Mouse (Mus musculus): ENCODE measurements around the gene Klrb1f.
"Not testable (repeated sequence)": the region's sequence is repeated elsewhere in the genome, so short reads cannot be mapped to it uniquely, and the experiment has no call there.

Klrb1f gene

DNA sequence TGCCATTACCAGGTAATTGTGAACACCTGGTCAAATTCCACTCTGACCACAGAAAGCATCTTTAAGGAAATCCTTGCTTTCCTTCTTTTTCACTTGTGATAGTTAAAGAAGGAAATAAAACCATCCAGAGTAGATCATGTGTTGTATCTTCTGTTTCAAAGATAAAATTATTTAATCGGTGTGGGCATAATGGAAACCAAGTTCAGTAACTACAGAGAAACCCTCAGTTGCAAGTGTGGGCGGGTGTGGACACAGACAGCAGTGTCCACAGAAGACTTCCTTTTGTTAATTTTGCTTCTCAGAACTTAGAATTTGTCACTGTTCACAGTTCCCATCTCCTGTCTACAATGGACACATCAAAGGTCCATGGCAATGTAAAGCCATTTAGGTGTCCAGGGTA lies at the start of gene Klrb1f:
Gene Klrb1f, plus strand, starts transcription at position 301 of the 400 bp plus-strand sequence.
- in situ Hi-C loops (cut with MboI, MseI) = no loop called here

DNA sequence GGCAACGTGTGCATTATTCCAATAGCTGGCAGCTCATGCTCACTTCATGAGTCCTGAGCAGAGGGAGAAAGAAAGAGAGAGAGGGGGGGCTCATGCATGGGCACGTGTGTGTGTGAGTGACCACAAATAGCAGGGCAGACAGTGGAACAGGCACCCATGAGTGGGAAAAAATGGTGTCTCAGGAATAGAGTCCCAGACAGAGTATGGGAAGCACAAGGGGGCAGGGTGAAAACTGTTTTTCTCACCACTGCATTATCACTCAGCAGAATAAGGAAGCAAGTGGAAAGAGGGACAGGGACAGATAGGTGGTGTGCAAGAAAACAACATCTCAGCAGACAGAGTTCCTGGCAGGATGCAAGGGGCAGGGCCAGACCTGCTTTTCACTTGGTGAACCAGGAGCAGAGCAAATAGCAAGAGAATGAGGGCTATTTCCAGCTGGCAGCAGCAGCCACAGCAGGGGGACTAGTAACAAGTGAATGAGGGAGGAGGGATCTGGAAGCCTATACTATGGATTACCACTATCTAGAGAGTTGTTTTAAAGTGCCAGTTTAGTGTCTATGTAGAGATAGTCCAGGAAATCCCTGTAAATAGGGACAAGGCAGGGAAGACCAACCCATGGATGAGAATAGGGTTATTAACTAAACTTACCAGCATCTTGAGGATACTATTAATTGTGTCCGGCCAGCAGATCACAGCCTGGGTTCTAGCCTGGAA lies 49.5 kb upstream of the Klrb1f start:
- in situ Hi-C loops (cut with MboI, MseI) = loop anchor here (25.0 kb wide), 1 partner anchor 134 kb away; no protein-coding TSS in a partner anchor

DNA sequence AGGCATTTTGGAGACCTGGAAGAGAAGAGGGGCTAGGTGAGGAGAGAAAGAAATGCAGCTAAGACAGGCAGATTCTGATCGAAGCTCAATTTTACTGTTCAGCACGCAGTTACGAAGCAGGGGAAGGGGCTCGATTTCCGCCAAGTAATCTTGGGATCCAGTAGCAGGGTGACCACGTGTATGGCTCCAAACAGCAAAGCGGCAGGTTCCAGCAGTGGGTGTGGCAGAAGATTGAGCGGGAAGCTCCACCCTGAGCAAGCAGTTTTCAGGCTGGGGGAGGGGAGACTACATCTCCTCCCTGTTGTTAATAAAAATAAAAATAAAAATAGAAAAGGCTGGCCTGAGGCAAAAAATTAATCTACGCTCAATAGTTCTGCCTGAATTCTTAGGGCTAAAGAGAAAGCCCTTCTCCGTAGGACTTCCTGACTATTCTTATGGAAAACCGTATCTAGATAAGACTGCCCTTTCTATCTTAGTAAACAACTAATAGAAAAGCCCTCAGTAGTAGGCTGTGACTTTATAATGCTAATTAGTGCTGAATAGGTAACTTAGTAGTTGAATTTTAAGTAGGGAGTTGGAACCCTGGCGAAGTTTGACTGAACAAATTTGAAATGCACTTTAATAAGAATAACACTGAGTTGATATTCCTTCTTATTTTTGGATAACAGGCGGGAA lies 48.8 kb upstream of the Klrb1f start:
- in situ Hi-C loops (cut with MboI, MseI) = loop anchor here (25.0 kb wide), 1 partner anchor 135 kb away; no protein-coding TSS in a partner anchor

DNA sequence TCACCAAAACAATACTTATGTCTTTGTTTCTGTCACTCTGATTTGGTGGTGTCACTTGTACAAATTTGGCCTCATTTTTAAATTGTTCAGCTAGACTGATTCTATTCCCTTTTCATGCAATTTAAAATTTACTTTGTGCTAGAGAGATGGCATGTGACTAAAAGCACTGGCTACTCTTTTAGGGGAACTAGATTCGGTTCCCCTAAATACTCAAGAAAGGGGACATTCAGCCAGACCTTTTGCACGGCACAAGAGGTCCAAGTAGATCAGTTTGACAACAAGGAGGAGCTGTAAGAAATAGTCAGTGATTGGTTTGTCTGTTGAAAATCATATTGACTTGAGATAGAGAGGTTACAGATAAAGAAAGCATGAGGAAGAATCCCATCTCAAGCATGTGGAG lies 44.3 kb upstream of the Klrb1f start:
- in situ Hi-C loops (cut with MboI, MseI) = no loop called here

DNA sequence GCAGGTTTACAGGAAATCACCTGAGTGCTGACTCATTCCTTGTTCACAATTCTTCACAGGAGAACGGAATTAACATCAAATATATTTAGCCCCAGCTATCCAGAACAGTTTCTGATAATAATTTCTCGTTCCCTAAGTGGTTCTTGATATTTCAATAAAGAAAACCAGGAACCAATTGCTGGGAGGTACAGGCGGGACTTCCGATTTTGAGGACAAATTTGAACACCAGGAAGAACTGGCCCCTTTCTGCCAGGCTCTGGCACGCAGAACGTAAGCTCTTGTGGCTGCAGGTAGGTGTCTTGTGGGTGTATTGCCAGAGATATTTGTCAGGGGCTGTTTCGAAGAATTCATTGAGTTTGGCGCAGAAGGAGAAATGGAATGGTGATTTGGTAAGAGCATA lies 37.1 kb upstream of the Klrb1f start:
- in situ Hi-C loops (cut with MboI, MseI) = no loop called here

DNA sequence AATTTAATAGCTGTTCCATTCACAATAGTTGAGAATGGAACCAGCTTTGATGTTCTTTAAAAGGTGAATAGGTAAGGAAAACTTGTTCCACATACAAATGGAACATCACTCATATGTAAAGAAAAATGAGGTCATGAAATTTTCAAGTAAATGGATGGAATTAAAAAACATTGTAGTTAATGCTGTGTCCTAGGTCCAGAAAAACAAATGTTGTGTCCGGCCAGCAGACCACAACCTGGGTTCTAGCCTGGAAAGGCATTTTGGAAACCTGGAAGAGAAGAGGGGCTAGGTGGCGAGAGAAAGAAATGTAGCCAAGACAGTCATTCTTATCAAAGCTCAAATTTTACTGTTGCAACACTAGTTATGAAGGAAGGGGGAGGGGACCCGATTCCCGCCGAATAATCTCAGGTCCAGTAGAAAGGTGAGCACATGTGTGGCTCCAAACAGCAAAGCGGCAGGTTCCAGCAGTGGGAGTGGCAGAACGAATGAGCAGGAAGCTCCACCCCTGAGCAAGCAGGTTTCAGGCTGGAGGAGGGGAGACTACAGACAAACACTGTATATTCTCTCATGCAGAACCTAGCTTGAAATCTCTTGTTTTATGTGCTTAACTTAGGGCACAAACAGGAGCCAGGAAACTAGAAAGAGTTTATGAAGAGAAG lies 35.7 kb upstream of the Klrb1f start:
- in situ Hi-C loops (cut with MboI, MseI) = not testable (repeated sequence)

DNA sequence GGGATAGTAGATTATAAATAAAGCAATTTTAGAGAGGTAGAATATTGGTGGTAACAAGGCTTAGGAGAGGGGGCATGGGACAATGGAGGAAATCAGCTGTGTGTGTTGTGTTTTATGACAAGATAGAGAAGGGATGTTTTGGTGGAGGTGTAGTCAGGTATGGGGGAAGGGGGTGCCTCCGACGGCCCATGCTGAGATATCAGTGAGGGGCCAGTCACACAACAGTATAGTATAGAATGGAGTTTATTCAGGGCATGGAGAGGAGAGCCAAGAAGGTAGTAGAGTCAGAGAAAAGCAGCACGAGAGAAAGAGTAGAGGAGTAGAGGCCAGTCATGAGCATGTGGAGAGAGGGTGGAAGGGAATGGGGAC lies 35.2 kb upstream of the Klrb1f start:
- in situ Hi-C loops (cut with MboI, MseI) = no loop called here

DNA sequence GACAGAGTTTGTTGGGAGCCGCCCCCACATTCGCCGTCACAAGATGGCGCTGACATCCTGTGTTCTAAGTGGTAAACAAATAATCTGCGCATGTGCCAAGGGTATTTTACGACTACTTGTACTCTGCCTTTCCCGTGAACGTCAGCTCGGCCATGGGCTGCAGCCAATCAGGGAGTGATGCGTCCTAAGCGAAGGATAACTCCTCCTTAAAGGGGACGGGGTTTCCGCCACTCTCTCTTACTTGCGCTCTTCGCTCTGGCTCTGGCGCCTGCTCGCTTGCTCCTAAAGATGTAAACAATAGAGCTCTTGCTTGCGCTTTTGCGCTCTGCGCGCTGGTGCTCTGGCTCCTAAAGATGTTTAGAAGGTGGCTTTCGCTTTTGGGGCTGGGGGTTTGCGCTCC lies 33.7 kb upstream of the Klrb1f start:
- in situ Hi-C loops (cut with MboI, MseI) = not testable (repeated sequence)

DNA sequence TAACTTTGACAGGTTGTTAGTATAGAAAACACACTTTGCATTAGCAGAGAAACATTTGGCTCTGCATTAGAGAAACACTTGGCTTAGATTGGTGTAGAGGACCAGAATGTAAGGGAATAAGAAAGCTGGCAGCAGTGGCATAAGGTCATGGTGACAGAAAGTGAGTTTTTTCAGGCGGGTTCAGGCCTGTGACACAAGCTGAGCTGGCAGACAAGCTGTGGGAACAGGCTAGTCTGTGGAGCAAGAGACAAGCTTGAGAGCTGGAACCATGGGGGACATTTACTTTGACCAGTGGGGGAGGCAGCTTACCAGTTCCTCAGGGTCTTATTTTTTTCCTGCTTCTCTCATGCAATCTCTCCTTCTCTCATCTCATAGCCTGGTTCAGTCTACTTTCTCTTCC lies 32.7 kb upstream of the Klrb1f start:
- in situ Hi-C loops (cut with MboI, MseI) = no loop called here

DNA sequence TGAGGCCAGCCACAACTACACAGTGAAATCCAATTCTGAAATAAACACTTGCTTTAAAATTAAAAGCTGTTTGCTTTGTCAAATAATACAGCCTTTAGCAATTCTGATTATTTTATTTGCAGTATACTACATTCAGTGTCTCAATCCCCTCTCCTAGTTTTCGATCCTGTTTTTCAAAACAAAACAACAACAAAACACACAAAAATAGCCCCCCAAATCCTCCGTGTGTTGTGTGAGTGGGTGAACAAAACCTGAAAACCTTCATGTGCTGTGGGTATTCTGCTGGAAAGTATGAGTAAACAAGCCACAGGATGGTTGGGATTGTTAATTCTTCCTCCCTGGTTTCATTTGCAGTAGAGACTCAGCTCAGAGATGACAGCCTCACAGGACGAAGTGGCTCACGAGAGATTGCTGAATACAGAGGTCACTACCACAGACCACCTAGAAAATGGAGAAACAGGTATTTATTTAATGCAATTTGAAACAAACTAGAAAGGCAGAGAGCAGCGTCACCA lies 31.9 kb upstream of the Klrb1f start:
- in situ Hi-C loops (cut with MboI, MseI) = no loop called here

DNA sequence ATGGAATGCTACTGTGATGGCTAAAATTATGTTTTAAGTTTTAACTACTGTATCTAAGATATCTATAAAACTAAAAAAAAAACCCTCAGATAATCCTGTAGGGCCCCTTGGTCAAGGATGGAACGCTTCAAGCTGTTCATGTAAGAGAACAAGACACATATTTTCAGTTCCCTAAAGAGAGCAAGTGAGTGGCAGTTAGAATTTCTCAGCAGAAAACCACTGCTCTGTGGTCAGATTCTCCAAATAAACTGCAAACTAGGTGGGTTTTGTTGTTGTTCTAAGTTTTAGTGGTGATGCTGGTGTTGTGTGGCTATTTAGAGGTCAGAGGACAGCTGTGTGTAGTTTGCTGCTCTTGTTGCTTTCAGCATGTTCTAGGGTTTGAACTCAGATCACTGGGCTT lies 31.3 kb upstream of the Klrb1f start:
- in situ Hi-C loops (cut with MboI, MseI) = no loop called here

DNA sequence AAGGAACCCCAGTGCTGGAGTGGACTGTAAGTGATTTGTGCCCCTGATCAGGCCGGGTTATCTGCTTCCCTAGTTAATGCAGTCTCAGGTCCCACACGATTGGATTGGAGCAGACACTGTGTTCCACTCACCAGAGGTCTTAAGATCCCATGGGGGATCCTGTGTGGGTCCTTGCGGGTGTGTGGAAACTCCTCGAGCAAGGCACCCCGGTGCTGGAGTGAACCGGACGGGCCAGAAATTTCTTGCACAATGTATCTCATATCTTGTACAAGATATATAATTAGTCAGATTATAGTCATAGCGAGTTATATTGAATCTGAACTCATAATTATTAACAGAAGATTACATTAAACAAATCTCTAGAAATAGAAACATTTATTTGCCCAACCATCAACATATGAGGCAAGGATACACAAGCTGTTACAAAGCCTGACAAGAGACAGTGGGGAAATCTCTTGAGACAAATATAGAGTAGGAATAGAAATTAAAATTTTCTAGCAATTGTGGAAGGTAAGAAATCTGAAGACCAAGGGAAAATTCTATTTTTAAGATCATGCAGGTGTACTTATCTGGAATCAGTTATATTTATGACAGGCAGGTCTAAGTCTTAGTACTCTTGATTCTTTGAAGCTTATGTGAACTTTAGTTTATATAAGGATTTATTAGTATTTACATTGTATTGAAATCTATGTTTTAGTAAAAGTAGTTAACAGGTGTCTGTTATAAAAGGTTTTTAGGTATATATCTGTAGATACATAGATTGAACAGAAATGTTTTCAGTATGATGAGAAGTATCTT lies 18.1 kb upstream of the Klrb1f start:
- in situ Hi-C loops (cut with MboI, MseI) = no loop called here

DNA sequence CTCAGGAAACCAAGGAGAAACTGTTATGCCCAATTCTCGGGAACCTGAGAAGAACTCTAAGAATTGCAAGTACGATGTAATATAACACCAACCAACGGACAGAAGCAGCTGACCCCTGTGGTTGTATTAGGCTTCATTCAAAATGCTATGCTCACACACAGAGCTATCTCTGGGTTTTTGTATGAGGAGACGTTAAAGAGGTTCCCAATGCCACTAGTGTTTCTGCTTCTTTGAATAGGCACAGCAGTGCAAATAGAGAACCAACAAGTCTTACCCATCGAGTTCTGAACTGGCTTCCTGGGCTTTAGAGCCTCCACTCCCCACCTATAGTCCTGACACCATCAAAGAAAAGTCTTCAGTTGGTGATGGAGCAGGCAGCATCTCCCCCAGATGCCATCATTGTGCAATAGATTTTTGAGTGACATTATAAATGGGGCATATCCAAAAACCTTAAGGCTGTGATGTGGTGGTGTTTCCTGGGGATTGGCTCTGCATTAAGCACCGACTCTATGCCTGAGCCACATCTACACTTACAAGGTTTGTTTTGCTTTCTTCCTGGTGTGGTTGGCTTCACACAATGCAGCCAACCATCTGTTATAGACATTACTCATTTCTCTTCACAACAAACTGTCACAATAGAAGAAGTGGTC lies 15.4 kb upstream of the Klrb1f start:
- in situ Hi-C loops (cut with MboI, MseI) = no loop called here

DNA sequence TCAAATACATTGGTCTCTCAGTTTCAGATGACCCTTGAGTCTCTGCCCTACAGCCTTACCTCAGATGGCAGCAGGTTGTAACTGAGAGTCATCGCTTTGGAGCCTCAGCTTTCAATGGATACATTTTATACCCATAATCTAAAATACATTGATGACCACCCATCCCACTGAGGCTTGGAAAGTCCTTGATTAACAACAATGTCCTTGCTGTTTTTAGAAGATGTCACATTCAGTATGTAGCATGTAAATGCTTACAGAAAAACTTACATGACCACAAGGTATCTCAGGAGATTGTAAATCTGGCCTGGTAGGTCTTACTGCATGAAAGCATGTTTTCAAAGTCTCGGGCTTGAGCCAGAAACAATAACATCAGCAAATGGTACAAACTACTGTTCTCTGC lies 14.7 kb upstream of the Klrb1f start:
- in situ Hi-C loops (cut with MboI, MseI) = no loop called here

DNA sequence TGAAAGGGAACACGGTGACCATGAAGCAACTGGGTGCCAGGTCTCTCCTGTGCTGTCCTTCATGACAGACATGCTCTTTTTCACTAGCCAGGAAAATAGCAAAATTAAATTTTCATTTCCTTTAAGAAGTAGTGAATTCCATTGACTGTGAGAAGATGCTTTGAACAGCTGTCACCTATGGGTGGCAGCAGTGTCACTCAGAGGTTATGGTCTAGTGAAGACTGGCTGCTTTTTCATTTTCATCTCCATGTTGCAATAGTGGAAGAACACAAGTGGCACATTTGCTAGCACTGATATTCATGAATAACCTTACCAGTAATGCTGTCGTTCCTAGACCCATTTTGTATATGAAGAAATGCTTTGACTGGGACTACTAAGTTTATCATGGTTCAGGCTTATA lies 12.3 kb upstream of the Klrb1f start:
- in situ Hi-C loops (cut with MboI, MseI) = no loop called here

DNA sequence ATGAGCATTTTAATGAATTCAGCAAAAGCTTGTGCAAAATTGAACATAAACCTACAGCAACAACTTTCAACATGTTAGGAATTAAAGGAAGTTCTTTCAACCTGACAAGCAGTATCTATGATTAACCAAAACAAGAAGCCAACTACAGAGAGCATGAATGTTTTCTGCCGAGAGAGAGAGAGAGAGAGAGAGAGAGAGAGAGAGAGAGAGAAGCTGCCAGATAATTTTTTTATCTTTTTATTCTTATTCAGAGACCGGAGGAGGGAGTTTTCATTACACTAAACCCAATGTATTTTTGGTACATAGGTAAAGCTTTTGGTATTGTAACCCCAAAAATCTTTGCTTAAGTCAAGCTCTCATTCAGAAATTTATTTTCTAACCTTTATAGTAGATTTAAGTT lies 10.7 kb upstream of the Klrb1f start:
- in situ Hi-C loops (cut with MboI, MseI) = no loop called here

DNA sequence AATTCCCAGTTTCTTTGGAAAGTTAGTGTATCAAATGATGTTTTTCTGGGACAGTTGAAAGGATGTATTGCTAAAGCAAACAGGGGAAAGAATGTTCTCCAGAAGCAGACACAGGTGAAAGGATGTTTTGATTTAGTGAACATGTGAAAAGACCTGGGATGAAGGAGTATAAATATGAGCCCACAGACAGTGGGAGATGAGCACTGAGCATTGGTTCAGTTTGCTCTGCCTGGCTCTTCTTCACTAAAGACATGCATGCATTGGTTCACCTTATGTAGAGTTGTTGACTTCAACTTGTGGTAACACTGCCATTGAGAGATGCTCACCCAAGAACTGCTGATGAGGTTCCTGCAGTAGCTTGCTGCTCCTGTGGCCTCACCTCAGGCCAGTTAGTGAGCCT lies 9.4 kb upstream of the Klrb1f start:
- in situ Hi-C loops (cut with MboI, MseI) = no loop called here

DNA sequence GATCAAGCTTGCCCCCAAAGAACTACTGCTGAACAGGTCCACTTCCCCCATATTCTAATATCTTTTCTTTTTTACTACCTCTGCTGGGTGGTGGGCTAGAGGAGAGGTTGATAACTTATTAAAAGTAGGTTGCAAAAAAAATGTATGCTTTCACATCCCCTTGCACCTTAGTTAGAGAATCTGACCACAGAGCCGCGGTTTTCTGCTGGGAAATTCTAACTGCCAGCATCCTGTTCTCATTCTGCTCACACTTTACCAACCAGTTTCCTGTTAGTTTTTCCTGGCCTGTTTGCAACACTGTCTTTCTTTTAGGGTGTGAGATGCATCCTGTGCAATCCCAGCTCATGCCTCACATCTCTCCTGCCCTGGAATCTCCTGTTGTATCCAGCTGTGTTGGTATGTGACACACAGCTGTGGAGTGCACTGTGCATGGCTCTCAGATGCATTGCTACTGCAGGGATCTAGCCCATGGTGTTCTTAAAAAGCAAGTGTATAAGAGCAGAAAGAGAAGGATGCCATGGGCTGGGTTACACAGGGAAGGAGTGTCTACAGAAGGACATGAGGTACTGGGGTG lies 8.7 kb upstream of the Klrb1f start:
- in situ Hi-C loops (cut with MboI, MseI) = no loop called here

DNA sequence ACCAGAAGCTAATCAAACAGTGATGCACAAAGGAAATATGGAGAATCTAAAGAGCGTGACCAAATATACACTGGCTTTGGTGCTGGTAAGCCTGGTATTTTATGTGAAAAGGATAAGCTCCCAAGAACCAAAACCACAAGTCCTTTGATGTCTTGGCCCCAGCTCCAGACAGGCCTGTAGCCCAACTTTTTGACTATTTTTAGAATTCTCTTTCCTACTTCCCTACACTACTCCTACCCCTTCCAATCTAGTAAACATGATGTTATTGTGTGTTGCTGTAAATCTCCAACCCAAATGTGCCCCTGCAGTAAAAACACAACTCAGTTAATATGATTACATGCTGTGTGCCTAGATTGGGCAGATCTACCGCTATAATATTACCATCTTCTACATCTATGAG lies 4.2 kb upstream of the Klrb1f start:
- in situ Hi-C loops (cut with MboI, MseI) = no loop called here

DNA sequence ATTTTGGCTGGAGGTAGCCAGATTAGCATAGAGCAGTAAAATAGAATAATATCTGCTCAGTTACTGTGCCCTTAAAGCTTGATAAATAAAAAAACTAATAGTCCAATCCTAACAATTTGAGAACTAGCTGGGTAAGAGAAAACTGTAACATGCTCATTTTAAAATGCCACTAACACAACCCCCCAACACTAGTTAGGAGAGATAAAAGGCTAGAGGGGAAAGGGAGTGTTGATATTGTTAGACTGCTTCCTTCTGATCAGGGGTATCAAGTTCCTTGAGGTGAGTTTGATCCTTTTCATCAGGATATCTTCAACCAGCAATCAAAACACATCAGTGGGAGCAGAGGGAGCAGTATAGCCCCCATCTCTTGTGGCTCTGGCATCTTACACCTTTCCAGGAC lies 3.2 kb upstream of the Klrb1f start:
- in situ Hi-C loops (cut with MboI, MseI) = no loop called here

DNA sequence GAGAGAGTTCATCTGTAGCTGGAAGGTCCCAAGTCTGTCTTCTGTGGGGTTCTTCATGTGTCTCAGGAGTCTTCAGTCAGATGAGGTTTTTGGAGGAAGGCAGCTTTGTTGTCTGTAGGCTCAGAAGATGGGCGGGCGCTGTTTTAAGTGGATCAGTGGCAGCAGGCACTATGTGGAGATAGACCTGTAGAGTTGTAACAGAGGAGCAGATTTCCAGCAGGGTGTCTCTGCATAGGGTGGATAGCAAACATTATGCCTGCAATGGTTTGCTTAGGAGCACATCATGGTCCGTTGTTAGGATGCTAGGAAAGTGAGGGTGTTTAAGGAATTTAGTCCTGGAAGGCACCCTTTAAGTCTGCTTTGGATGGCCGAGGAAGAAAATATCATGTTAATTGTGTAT lies 2.7 kb downstream of the Klrb1f start:
- in situ Hi-C loops (cut with MboI, MseI) = no loop called here
